Mouse (Mus musculus): ENCODE results near the gene Gm10447.
"Not testable (repeated sequence)": the region's sequence is repeated elsewhere in the genome, so short reads cannot be mapped to it uniquely, and the experiment has no call there.

Gm10447 gene

GRCm38 (mm10) chr11:53443861-53444260 lies 13.0 kb downstream of the Gm10447 start:
- no peak for DNase-seq (ENCODE audit: low read depth, low spot score)

GRCm38 (mm10) chr11:53441921-53442320 lies 15.0 kb downstream of the Gm10447 start:
- DNase-seq (ENCODE audit: low read depth, low spot score) = no peak

GRCm38 (mm10) chr11:53436338-53436737 lies 20.6 kb downstream of the Gm10447 start:
- no peak for DNase-seq (ENCODE audit: low read depth, low spot score)

GRCm38 (mm10) chr11:53435504-53435903 lies 21.4 kb downstream of the Gm10447 start:
- DNase-seq (ENCODE audit: low read depth, low spot score) = no peak

GRCm38 (mm10) chr11:53433057-53433456 lies 23.9 kb downstream of the Gm10447 start:
- no peak for DNase-seq (ENCODE audit: low read depth, low spot score)

GRCm38 (mm10) chr11:53431347-53432056 lies 25.4 kb downstream of the Gm10447 start:
- DNase-seq (ENCODE audit: low read depth, low spot score) = no peak

GRCm38 (mm10) chr11:53430670-53431346 lies 26.1 kb downstream of the Gm10447 start, which contains the start of the genes Uqcrq and Gdf9:
Gene Uqcrq, minus strand, starts transcription at chr11:53430831.
Gene Gdf9, plus strand, starts transcription at chr11:53431023.
- DNase-seq (ENCODE audit: low read depth, low spot score) = peak; percentile 100

- DNase-seq (ENCODE audit: low read depth, low spot score) = peak; percentile 38
Observed at GRCm38 (mm10) chr11:53430300-53430669, 26.6 kb downstream of the Gm10447 start.

GRCm38 (mm10) chr11:53429182-53429581 lies 27.7 kb downstream of the Gm10447 start:
- DNase-seq (ENCODE audit: low read depth, low spot score) = no peak

GRCm38 (mm10) chr11:53428716-53429057 lies 28.2 kb downstream of the Gm10447 start:
- no peak for DNase-seq (ENCODE audit: low read depth, low spot score)

GRCm38 (mm10) chr11:53427993-53428715 lies 28.8 kb downstream of the Gm10447 start:
- DNase-seq (ENCODE audit: low read depth, low spot score) = no peak

- DNase-seq (ENCODE audit: low read depth, low spot score) = not testable (repeated sequence)
Observed at GRCm38 (mm10) chr11:53426914-53427313, 30.0 kb downstream of the Gm10447 start.

GRCm38 (mm10) chr11:53425711-53426255 lies 31.1 kb downstream of the Gm10447 start:
- DNase-seq (ENCODE audit: low read depth, low spot score) = no peak

GRCm38 (mm10) chr11:53425251-53425650 lies 31.7 kb downstream of the Gm10447 start:
- DNase-seq (ENCODE audit: low read depth, low spot score) = no peak

GRCm38 (mm10) chr11:53424826-53425225 lies 32.1 kb downstream of the Gm10447 start:
- DNase-seq (ENCODE audit: low read depth, low spot score) = no peak

- DNase-seq (ENCODE audit: low read depth, low spot score) = no peak
Observed at GRCm38 (mm10) chr11:53423036-53423435, 33.9 kb downstream of the Gm10447 start, which contains the start of gene Leap2. Gene Leap2, minus strand, starts transcription at chr11:53423170.

- no peak for DNase-seq (ENCODE audit: low read depth, low spot score)
Observed at GRCm38 (mm10) chr11:53418048-53418447, 38.9 kb downstream of the Gm10447 start.

GRCm38 (mm10) chr11:53413871-53414270 lies 43.0 kb downstream of the Gm10447 start:
- no peak for DNase-seq (ENCODE audit: low read depth, low spot score)

- no peak for DNase-seq (ENCODE audit: low read depth, low spot score)
Observed at GRCm38 (mm10) chr11:53411738-53412137, 45.2 kb downstream of the Gm10447 start.

Measured in skeletal muscle tissue, adult 2 months (tissue).